Mouse (Mus musculus) neural tube, embryonic 15.5 days (tissue): Measurements from ENCODE around the gene Prph. TPM values are rescaled to one million over a fixed set of nuclear protein-coding genes. Genes with fewer than 3 reads are reported as not detected.

Experiments
- microRNA-seq: library from miRNA; unstranded; fragments of <30 nt; microRNA quantifications from one replicate; pipeline ENCODE4, GENCODE M21; 2017
- polyA plus RNA-seq: library from polyadenylated mRNA; unstranded; fragments of >200 nt; fragmentation: Nextera tagmentation; extraction: Ambion mirVana; gene quantifications from 2 replicates; pipeline ENCODE4 v1.2.1, GENCODE M21; 2015

Prph gene
- polyA plus RNA-seq, 1 experiment from 2014 or later, result 209 TPM

Small RNA genes within 50 kb of the gene (microRNA-seq; reads per million reads assigned to microRNA genes)
- 1.7 reads per million, percentile 2 among the genes with 10 or more reads in this experiment for gene Mir6960

Other genes with a start within 250 kb of the Prph start
- 0.18 and 0.36 TPM in 2 replicates for gene Ddn, start 245.7 kb upstream of the Prph start, polyA plus RNA-seq
- 66.4 and 72.9 TPM in 2 replicates for gene Prkag1, start 223.7 kb upstream of the Prph start, polyA plus RNA-seq
- gene Kmt2d, start 184.0 kb upstream of the Prph start, polyA plus RNA-seq, result 9.9 and 10.1 TPM in 2 replicates
- gene Rhebl1, start 160.6 kb upstream of the Prph start, polyA plus RNA-seq, result 27.0 and 33.2 TPM in 2 replicates
- 2.5 and 3.2 TPM in 2 replicates for gene Dhh, start 156.6 kb upstream of the Prph start, polyA plus RNA-seq
- 27.9 and 28.6 TPM in 2 replicates for gene Lmbr1l, start 136.9 kb upstream of the Prph start, polyA plus RNA-seq
- gene Tuba1b, start 120.6 kb upstream of the Prph start, polyA plus RNA-seq, result 1,446 and 1,534 TPM in 2 replicates
- not detected in 2 replicates for gene Gm49450, start 101.6 kb upstream of the Prph start, polyA plus RNA-seq
- 10,639 and 13,509 TPM in 2 replicates for gene Tuba1a, start 101.5 kb upstream of the Prph start, polyA plus RNA-seq
- 12.4 and 52.6 TPM in 2 replicates for gene Tuba1c, start 25.3 kb upstream of the Prph start, polyA plus RNA-seq
- gene Troap, start 19.4 kb downstream of the Prph start, polyA plus RNA-seq, result 4.6 and 10.3 TPM in 2 replicates
- 2.4 and 3.6 TPM in 2 replicates for gene C1ql4, start 32.6 kb downstream of the Prph start, polyA plus RNA-seq
- gene Dnajc22, start 38.0 kb downstream of the Prph start, polyA plus RNA-seq, result 0.47 and 2.3 TPM in 2 replicates
- 28.9 and 35.4 TPM in 2 replicates for gene Spats2, start 70.7 kb downstream of the Prph start, polyA plus RNA-seq
- 0.46 and 1.6 TPM in 2 replicates for gene Kcnh3, start 169.7 kb downstream of the Prph start, polyA plus RNA-seq
- gene Mcrs1, start 196.8 kb downstream of the Prph start, polyA plus RNA-seq, result 185 and 190 TPM in 2 replicates
- 95.7 and 111 TPM in 2 replicates for gene Prpf40b, start 239.9 kb downstream of the Prph start, polyA plus RNA-seq
- gene Fam186b, start 240.7 kb downstream of the Prph start, polyA plus RNA-seq, result 0.73 and 0.97 TPM in 2 replicates